Comparison of ENCODE assay signal across 9 mouse cellular contexts in the genomic region with DNA sequence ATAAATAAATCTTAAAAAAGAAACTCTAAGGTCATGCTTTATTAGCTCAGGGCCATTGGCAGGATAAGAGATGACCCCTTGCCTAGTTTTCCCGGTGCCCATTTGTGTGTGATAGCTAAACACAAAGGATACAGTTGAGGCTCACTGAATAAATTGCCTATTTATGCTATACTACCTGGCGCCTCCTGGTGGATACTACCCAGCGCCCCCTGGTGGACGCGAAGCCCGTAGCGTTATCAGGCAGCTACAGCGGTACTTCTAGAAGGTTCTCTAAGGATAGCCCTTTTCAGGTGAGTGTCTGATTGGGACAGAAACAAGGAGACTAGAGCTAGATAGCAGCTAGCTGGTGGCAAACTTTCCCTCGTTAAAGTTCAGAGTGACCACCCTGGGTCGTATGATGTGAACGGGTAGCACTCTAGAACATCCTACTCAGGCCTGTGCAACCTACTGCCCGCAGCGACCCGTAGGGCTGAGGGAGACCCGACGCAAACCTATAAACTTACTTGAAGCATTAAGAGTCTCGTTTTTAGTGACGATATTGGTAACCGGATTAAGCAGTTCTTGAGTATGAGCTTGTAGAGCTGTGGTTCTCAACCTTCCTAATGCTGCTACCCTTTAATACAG. TPM values are rescaled to one million over a fixed set of nuclear protein-coding genes. Genes with fewer than 3 reads are reported as not detected.
A peak's percentile ranks its signal among the peaks of the same experiment; 100 is the strongest.
DNase-seq lines count a peak whose midpoint lies in the region; ATAC-seq and TF ChIP-seq lines count a peak whose summit lies in the region.
"Had no signal": no experiment of that assay in that cellular context is flagged by ENCODE, and none has a peak within 500 bp of the region (broad histone marks: within the 10 kb centered on the region; RNA-seq: fewer than 3 reads in every experiment).

No protein-coding gene starts in this region.

- no peak overlapping the region for H3K4me3 ChIP-seq in kidney, embryonic 14.5 days (ENCODE audit: low read length)
- H3K4me3 ChIP-seq in bone marrow macrophage, adult 2 months (ENCODE audit: insufficient read depth, low read length) = no peak overlapping the region
- H3K4me3 ChIP-seq in lung, adult 2 months (replicated peaks; ENCODE audit: extremely low read depth, low read depth, low read length) = no peak overlapping the region
- no peak overlapping the region for H3K4me3 ChIP-seq in midbrain, embryonic 15.5 days
- H3K4me3 ChIP-seq: midbrain, embryonic 12.5 days had no signal

- no peaks in the 10 kb centered on the region for H3K9me3 ChIP-seq in kidney, embryonic 14.5 days (ENCODE audit: control insufficient read depth, low read length)
- no peaks in the 10 kb centered on the region for H3K9me3 ChIP-seq in midbrain, embryonic 15.5 days
- H3K9me3 ChIP-seq: midbrain, embryonic 12.5 days had no signal

- peak; percentile 99 for TF ChIP-seq CTCF in bone marrow macrophage, adult 2 months (IDR thresholded peaks at IDR 0.05; ENCODE audit: low read depth, low read length)
- peak; percentile 75 for TF ChIP-seq CTCF in lung, adult 2 months (IDR thresholded peaks at IDR 0.05; ENCODE audit: insufficient read depth, low read length)

- H3K27ac ChIP-seq in kidney, embryonic 14.5 days (ENCODE audit: low read depth, low read length) = no peak overlapping the region
- no peak overlapping the region for H3K27ac ChIP-seq in bone marrow macrophage, adult 2 months (ENCODE audit: insufficient read depth, low read depth, low read length)
- no peak overlapping the region for H3K27ac ChIP-seq in midbrain, embryonic 15.5 days
- H3K27ac ChIP-seq: midbrain, embryonic 12.5 days had no signal

- H3K4me1 ChIP-seq in kidney, embryonic 14.5 days (ENCODE audit: control insufficient read depth, insufficient read depth, low read length) = no peaks in the 10 kb centered on the region
- H3K4me1 ChIP-seq in bone marrow macrophage, adult 2 months (ENCODE audit: control insufficient read depth, insufficient read depth, low read length) = no peaks in the 10 kb centered on the region
- H3K4me1 ChIP-seq in lung, adult 2 months (ENCODE audit: control insufficient read depth, insufficient read depth, low read length) = no peaks in the 10 kb centered on the region
- H3K4me1 ChIP-seq in midbrain, embryonic 15.5 days = no peaks in the 10 kb centered on the region
- H3K4me1 ChIP-seq: midbrain, embryonic 12.5 days had no signal

- no peak overlapping the region for H3K9ac ChIP-seq in kidney, embryonic 14.5 days (ENCODE audit: low read depth, low read length)
- H3K9ac ChIP-seq in midbrain, embryonic 15.5 days = no peak overlapping the region
- H3K9ac ChIP-seq: midbrain, embryonic 12.5 days had no signal

- H3K4me2 ChIP-seq in kidney, embryonic 14.5 days (replicated peaks; ENCODE audit: low read depth, low read length) = no peak overlapping the region
- H3K4me2 ChIP-seq in midbrain, embryonic 15.5 days = no peak overlapping the region
- H3K4me2 ChIP-seq: midbrain, embryonic 12.5 days had no signal

- H3K36me3 ChIP-seq in kidney, embryonic 14.5 days (ENCODE audit: control insufficient read depth, insufficient read depth, low read length) = no peaks in the 10 kb centered on the region
- H3K36me3 ChIP-seq in midbrain, embryonic 15.5 days (replicated peaks) = no peaks in the 10 kb centered on the region
- H3K36me3 ChIP-seq: midbrain, embryonic 12.5 days had no signal

- TF ChIP-seq POLR2A in bone marrow macrophage, adult 2 months (IDR thresholded peaks at IDR 0.05; ENCODE audit: borderline replicate concordance, low read depth, low read length) = no peak
- TF ChIP-seq POLR2A in lung, adult 2 months (IDR thresholded peaks at IDR 0.05; ENCODE audit: borderline replicate concordance, extremely low read depth, low read depth, low read length) = no peak

- ATAC-seq in kidney, embryonic 14.5 days (ENCODE audit: low FRiP score, low TSS enrichment) = no peak
- peak; percentile 84 for ATAC-seq in granulocyte monocyte progenitor cell, adult 5-6 weeks (replicated peaks; ENCODE audit: poor library complexity, severe bottlenecking)
- no peak for ATAC-seq in midbrain, embryonic 15.5 days (replicated peaks)

- H3K27me3 ChIP-seq in kidney, embryonic 14.5 days (ENCODE audit: control insufficient read depth, insufficient read depth, low read length) = no peaks in the 10 kb centered on the region
- no peaks in the 10 kb centered on the region for H3K27me3 ChIP-seq in midbrain, embryonic 15.5 days (replicated peaks)
- H3K27me3 ChIP-seq: midbrain, embryonic 12.5 days had no signal

- DNase-seq in kidney, adult 11 months = peak; percentile 11
- DNase-seq in ES-CJ7 (ENCODE audit: low read depth, low spot score) = peak; percentile 75
- peak; percentile 55 for DNase-seq in lung, adult 2 months
- DNase-seq in spleen, postnatal 4 days (ENCODE audit: low spot score in 2 of 2) = peak; percentile 74 to 91

- WGBS in kidney, embryonic 14.5 days = 66% methylated on average over 19 of the region's 19 CpGs
- WGBS in lung, adult 2 months = 66% methylated on average over 19 of the region's 19 CpGs
- WGBS in midbrain, embryonic 15.5 days = 67% methylated on average over 19 of the region's 19 CpGs

RNA-seq across cellular contexts. Expression of a gene that starts 1.9 kb away (rescaled TPM):
- not detected in 2 replicates for polyA plus RNA-seq in kidney, embryonic 14.5 days (2014; fragmentation: Nextera tagmentation; extraction: Ambion mirVana)
- polyA plus RNA-seq in bone marrow macrophage, adult 2 months (2012; ENCODE audit: insufficient read depth, insufficient read length, missing spikeins) = not detected in 2 replicates
- 0.28 TPM in 1 of 2 replicates, not detected in the other for total RNA-seq in granulocyte monocyte progenitor cell, adult 5-6 weeks (2014; fragmentation: Nextera tagmentation)
- total RNA-seq in granulocyte monocyte progenitor cell, adult 5-6 weeks (2017) = not detected in 2 replicates
- polyA plus RNA-seq in lung, adult 2 months (2012; rRNA removed) = 0.09 and 0.12 TPM in 2 replicates
- polyA plus RNA-seq in midbrain, embryonic 15.5 days (2015; fragmentation: Nextera tagmentation; extraction: Ambion mirVana) = 0.13 TPM in 1 of 2 replicates, not detected in the other
- polyA plus RNA-seq: midbrain, embryonic 12.5 days had no signal

RNA-seq across cellular contexts. Expression of a gene that starts 45.3 kb away (rescaled TPM):
- polyA plus RNA-seq in kidney, embryonic 14.5 days (2014; fragmentation: Nextera tagmentation; extraction: Ambion mirVana) = 13.3 and 20.2 TPM in 2 replicates
- polyA plus RNA-seq in bone marrow macrophage, adult 2 months (2012; ENCODE audit: insufficient read depth, insufficient read length, missing spikeins) = 1.4 and 2.7 TPM in 2 replicates
- total RNA-seq in granulocyte monocyte progenitor cell, adult 5-6 weeks (2014; fragmentation: Nextera tagmentation) = 18.7 and 23.7 TPM in 2 replicates
- 13.9 and 18.5 TPM in 2 replicates for total RNA-seq in granulocyte monocyte progenitor cell, adult 5-6 weeks (2017)
- 2.0 and 3.3 TPM in 2 replicates for polyA plus RNA-seq in lung, adult 2 months (2012; rRNA removed)
- polyA plus RNA-seq in midbrain, embryonic 15.5 days (2015; fragmentation: Nextera tagmentation; extraction: Ambion mirVana) = 4.3 and 4.4 TPM in 2 replicates

RNA-seq across cellular contexts. Expression of a gene that starts 46.5 kb away (rescaled TPM):
- 203 and 243 TPM in 2 replicates for polyA plus RNA-seq in kidney, embryonic 14.5 days (2014; fragmentation: Nextera tagmentation; extraction: Ambion mirVana)
- polyA plus RNA-seq in bone marrow macrophage, adult 2 months (2012; ENCODE audit: insufficient read depth, insufficient read length, missing spikeins) = 93.2 and 93.8 TPM in 2 replicates
- 84.8 and 88.9 TPM in 2 replicates for total RNA-seq in granulocyte monocyte progenitor cell, adult 5-6 weeks (2014; fragmentation: Nextera tagmentation)
- total RNA-seq in granulocyte monocyte progenitor cell, adult 5-6 weeks (2017) = 218 and 268 TPM in 2 replicates
- polyA plus RNA-seq in lung, adult 2 months (2012; rRNA removed) = 7.4 and 11.5 TPM in 2 replicates
- 333 and 370 TPM in 2 replicates for polyA plus RNA-seq in midbrain, embryonic 15.5 days (2015; fragmentation: Nextera tagmentation; extraction: Ambion mirVana)

Comparison
In these comparisons a context has a peak if more than half of its experiments do, and no peak if none do; other contexts are left out.
1. DNase-seq: peak in every context shown above with its lines; median percentile 82 in spleen, postnatal 4 days; 75 in ES-CJ7; 55 in lung, adult 2 months; 11 in kidney, adult 11 months.